Mouse (Mus musculus) lung, postnatal 0 days (tissue): ENCODE data around the gene Slc16a1.

Experiments used
- CTCF ChIP-seq: IDR thresholded peaks from 2 replicates; pipeline ENCODE4 v1.5.1; 2016; ENCODE audit warnings: antibody characterized with exemption, mild to moderate bottlenecking
- EP300 ChIP-seq: IDR thresholded peaks from 2 replicates; pipeline ENCODE4 v1.6.1; 2016; ENCODE audit warnings: antibody characterized with exemption, mild to moderate bottlenecking, control low read depth

GRCm38 (mm10) chr3:104672041-104672440 is 33.6 kb downstream of the Slc16a1 start:
- TF ChIP-seq CTCF (no peak), EP300 (no peak)
